Mouse (Mus musculus): ENCODE results near the gene Tmem177. TPM values are rescaled to one million over a fixed set of nuclear protein-coding genes. Genes with fewer than 3 reads are reported as not detected.
A peak's percentile ranks its signal among the peaks of the same experiment; 100 is the strongest.

Gene Tmem177
- 6.7 and 7.6 TPM in 2 replicates for polyA plus RNA-seq (2015; fragmentation: Nextera tagmentation; extraction: Ambion mirVana)

DNA sequence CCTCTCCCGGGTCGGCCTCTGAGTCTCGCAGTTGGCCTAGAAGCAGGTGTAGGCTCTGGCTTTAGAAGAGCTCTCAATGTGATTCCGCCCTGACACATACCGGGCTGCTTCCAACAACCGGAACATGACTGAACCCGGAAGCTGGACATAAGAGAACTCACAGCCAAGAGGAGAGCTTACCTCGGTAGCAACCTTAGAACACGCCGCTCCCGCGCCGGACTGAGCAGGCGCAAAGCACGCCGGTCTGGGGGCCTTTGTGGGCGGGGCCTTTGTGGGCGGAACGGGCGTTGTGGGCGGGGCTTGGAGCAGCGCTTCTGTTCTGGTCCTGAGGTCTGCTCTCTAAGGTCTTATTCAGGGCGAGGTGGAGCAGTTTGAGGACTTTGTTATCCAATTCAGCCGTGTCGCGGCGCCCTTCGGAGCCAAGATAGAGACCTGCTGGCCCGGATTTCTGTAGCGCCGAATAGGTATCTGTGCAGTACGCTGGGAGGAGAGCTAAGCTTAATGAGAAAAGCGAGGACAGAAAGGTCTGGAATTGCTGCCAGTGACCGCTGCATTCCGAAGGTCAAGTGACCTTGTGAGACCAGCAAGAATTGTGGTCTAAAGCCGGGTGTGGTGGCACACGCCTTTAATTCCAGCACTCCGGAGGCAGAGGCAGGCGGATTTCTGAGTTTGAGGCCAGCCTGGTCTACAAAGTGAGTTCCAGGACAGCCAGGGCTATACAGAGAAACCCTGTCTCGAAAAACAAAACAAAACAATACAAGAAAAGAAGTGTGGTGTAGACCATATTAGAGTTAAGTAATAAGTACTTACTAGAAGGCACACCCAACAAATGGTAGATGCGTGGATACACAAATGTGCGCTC lies at the start of gene Tmem177:
Gene Tmem177 (minus strand): TSS at position 256 of the 862 bp plus-strand sequence.
- Histone ChIP-seq H3K27me3 (ENCODE audit: control insufficient read depth, insufficient read depth, low read depth, low read length) (no peaks in the 10 kb centered on the region), H3K4me3 (ENCODE audit: low read length) (peak within 1 kb of the TSS; percentile 57), H3K4me1 (replicated peaks; ENCODE audit: control insufficient read depth, insufficient read depth, low read length) (peaks cover 10% of the 10 kb centered on the region), H3K36me3 (ENCODE audit: control insufficient read depth, insufficient read depth, low read length) (peaks cover 4% of the 10 kb centered on the region; the same call in 1 of the 2 replicates), H3K9ac (ENCODE audit: low read length) (peak within 1 kb of the TSS; percentile 65), H3K27ac (ENCODE audit: low read length) (peak within 1 kb of the TSS; percentile 42; the same call in 1 of the 2 replicates), H3K4me2 (ENCODE audit: low read depth, low read length) (peak within 1 kb of the TSS; percentile 74), H3K9me3 (ENCODE audit: control insufficient read depth, low read length) (no peaks in the 10 kb centered on the region)
- 11% methylated on average over 42 of the region's 42 CpGs for WGBS
- ATAC-seq (ENCODE audit: low read depth): peak; percentile 95

GRCm38 (mm10) chr1:119959920-119960319 lies 46.9 kb upstream of the Tmem177 start:
- ATAC-seq (ENCODE audit: low read depth): no peak
- Histone ChIP-seq H3K27ac (ENCODE audit: low read length) (no peak overlapping the region), H3K4me3 (ENCODE audit: low read length) (no peak overlapping the region), H3K27me3 (ENCODE audit: control insufficient read depth, insufficient read depth, low read depth, low read length) (no peaks in the 10 kb centered on the region), H3K4me2 (ENCODE audit: low read depth, low read length) (no peak overlapping the region), H3K9ac (ENCODE audit: low read length) (no peak overlapping the region), H3K36me3 (ENCODE audit: control insufficient read depth, insufficient read depth, low read length) (no peaks in the 10 kb centered on the region), H3K9me3 (ENCODE audit: control insufficient read depth, low read length) (no peaks in the 10 kb centered on the region), H3K4me1 (replicated peaks; ENCODE audit: control insufficient read depth, insufficient read depth, low read length) (no peaks in the 10 kb centered on the region)
- 37% methylated on average over 7 of the region's 7 CpGs for WGBS

DNA sequence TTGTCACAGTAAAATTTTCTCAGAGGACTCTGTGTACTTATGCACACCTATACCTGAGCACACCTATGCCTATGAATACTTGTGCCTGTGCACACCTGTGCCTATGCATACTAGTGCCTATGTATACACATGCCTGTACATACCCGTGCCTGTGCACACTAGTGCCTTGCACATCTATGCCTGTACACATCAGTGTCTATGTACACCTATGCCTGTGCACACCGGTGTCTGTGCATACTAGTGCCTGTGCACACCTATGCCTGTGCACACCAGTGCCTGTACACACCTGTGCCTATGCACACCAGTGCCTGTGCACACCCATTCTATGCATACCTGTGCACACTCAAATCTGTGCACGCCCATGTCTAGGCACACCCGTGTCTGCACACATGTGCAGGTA lies 46.5 kb upstream of the Tmem177 start:
- WGBS: 90% methylated on average over 4 of the region's 4 CpGs
- no peaks in the 10 kb centered on the region for H3K9me3 ChIP-seq (ENCODE audit: control insufficient read depth, low read length)
- no peaks in the 10 kb centered on the region for H3K36me3 ChIP-seq (ENCODE audit: control insufficient read depth, insufficient read depth, low read length)
- H3K4me3 ChIP-seq (ENCODE audit: low read length): no peak overlapping the region
- peak; percentile 37; the same call in 1 of the 2 replicates for ATAC-seq (ENCODE audit: low read depth)
- no peak overlapping the region for H3K4me2 ChIP-seq (ENCODE audit: low read depth, low read length)
- H3K9ac ChIP-seq (ENCODE audit: low read length): no peak overlapping the region
- H3K27me3 ChIP-seq (ENCODE audit: control insufficient read depth, insufficient read depth, low read depth, low read length): no peaks in the 10 kb centered on the region
- H3K4me1 ChIP-seq (replicated peaks; ENCODE audit: control insufficient read depth, insufficient read depth, low read length): no peaks in the 10 kb centered on the region
- no peak overlapping the region for H3K27ac ChIP-seq (ENCODE audit: low read length)

- Histone ChIP-seq H3K9me3 (ENCODE audit: control insufficient read depth, low read length) (no peaks in the 10 kb centered on the region), H3K4me1 (replicated peaks; ENCODE audit: control insufficient read depth, insufficient read depth, low read length) (no peaks in the 10 kb centered on the region), H3K9ac (ENCODE audit: low read length) (no peak overlapping the region), H3K36me3 (ENCODE audit: control insufficient read depth, insufficient read depth, low read length) (no peaks in the 10 kb centered on the region), H3K27ac (ENCODE audit: low read length) (no peak overlapping the region), H3K4me3 (ENCODE audit: low read length) (no peak overlapping the region), H3K4me2 (ENCODE audit: low read depth, low read length) (no peak overlapping the region), H3K27me3 (ENCODE audit: control insufficient read depth, insufficient read depth, low read depth, low read length) (no peaks in the 10 kb centered on the region)
- WGBS: 27% methylated on average over 9 of the region's 9 CpGs
- no peak for ATAC-seq (ENCODE audit: low read depth)
Observed at GRCm38 (mm10) chr1:119957716-119958222, 44.8 kb upstream of the Tmem177 start.

- 76% methylated on average over 2 of the region's 2 CpGs for WGBS
- H3K4me3 ChIP-seq (ENCODE audit: low read length): no peak overlapping the region
- H3K4me1 ChIP-seq (replicated peaks; ENCODE audit: control insufficient read depth, insufficient read depth, low read length): no peaks in the 10 kb centered on the region
Observed at GRCm38 (mm10) chr1:119954680-119955079, 41.7 kb upstream of the Tmem177 start.

DNA sequence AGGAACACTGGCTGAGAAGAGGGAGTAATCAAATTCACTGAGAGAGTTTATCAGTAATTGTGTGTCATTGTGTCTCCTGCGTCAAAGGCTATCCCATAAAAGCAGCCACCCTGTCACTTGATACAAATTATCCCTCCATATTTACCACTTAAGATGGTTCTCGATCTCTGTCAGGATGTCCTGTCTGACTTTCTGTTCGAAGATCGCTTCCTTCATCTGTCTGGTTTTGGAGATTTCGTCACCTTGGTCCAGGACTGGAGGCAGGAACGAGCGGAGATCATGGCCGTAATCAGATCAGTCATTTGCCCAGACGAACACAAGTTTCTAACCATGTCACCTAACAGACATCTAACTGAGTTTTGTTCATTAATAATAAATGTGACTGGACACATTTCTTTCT lies 40.4 kb upstream of the Tmem177 start:
- Histone ChIP-seq H3K4me2 (ENCODE audit: low read depth, low read length) (no peak overlapping the region), H3K9me3 (ENCODE audit: control insufficient read depth, low read length) (no peaks in the 10 kb centered on the region), H3K27ac (ENCODE audit: low read length) (no peak overlapping the region), H3K27me3 (ENCODE audit: control insufficient read depth, insufficient read depth, low read depth, low read length) (no peaks in the 10 kb centered on the region), H3K36me3 (ENCODE audit: control insufficient read depth, insufficient read depth, low read length) (no peaks in the 10 kb centered on the region), H3K9ac (ENCODE audit: low read length) (no peak overlapping the region), H3K4me1 (replicated peaks; ENCODE audit: control insufficient read depth, insufficient read depth, low read length) (no peaks in the 10 kb centered on the region), H3K4me3 (ENCODE audit: low read length) (no peak overlapping the region)
- ATAC-seq (ENCODE audit: low read depth): no peak
- 72% methylated on average over 9 of the region's 9 CpGs for WGBS

More at GRCm38 (mm10) chr1:119954680-119955079, 41.7 kb upstream of the Tmem177 start:
- Histone ChIP-seq H3K9ac (ENCODE audit: low read length) (no peak overlapping the region), H3K27ac (ENCODE audit: low read length) (no peak overlapping the region), H3K36me3 (ENCODE audit: control insufficient read depth, insufficient read depth, low read length) (no peaks in the 10 kb centered on the region), H3K27me3 (ENCODE audit: control insufficient read depth, insufficient read depth, low read depth, low read length) (no peaks in the 10 kb centered on the region), H3K4me2 (ENCODE audit: low read depth, low read length) (no peak overlapping the region), H3K9me3 (ENCODE audit: control insufficient read depth, low read length) (no peaks in the 10 kb centered on the region)
- ATAC-seq (ENCODE audit: low read depth): no peak

DNA sequence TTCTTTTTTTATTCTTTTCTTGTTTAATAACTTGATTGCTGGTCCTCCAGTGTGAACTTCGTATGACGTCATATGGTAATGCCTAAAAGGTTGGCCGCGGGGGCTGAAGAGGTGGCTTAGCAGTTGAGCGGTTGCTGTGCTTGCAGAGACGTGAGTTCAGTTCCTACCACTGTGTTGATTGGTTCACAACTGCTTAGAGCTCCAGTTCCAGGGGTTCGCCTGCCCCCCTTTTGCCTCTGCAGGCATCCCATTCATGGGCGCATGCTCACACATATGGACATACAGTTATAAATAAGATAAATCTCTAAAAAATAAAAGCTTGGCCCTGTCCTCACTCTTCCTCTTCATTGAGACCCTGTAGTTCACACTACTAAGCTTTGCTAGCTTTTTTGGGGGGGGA lies 37.1 kb upstream of the Tmem177 start:
- H3K27ac ChIP-seq (ENCODE audit: low read length): no peak overlapping the region
- no peak overlapping the region for H3K4me2 ChIP-seq (ENCODE audit: low read depth, low read length)
- no peaks in the 10 kb centered on the region for H3K27me3 ChIP-seq (ENCODE audit: control insufficient read depth, insufficient read depth, low read depth, low read length)
- no peaks in the 10 kb centered on the region for H3K36me3 ChIP-seq (ENCODE audit: control insufficient read depth, insufficient read depth, low read length)
- WGBS: 89% methylated on average over 8 of the region's 8 CpGs
- no peaks in the 10 kb centered on the region for H3K9me3 ChIP-seq (ENCODE audit: control insufficient read depth, low read length)
- H3K9ac ChIP-seq (ENCODE audit: low read length): no peak overlapping the region
- no peaks in the 10 kb centered on the region for H3K4me1 ChIP-seq (replicated peaks; ENCODE audit: control insufficient read depth, insufficient read depth, low read length)
- no peak overlapping the region for H3K4me3 ChIP-seq (ENCODE audit: low read length)
- ATAC-seq (ENCODE audit: low read depth): no peak

DNA sequence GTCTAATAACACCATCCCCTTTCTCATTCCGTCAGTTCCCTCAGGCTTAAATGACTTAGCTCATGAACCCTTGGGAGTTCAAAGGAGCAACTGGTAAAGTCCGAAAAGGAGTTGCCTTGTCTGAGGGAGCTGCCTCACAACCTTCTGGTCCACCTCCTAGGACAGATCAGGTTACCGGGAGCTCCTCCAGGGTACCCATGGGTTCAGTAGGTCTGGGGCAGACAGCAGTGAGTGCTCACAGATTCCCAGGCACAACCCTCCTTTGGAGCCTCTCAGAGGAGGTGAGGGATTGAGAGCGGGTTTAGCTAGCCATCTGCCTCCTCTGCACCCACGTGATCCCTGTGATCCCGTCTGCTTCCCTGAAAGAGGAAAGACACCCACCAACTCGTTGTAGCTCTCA lies 23.9 kb upstream of the Tmem177 start:
- Histone ChIP-seq H3K4me1 (replicated peaks; ENCODE audit: control insufficient read depth, insufficient read depth, low read length) (no peaks in the 10 kb centered on the region), H3K9ac (ENCODE audit: low read length) (no peak overlapping the region), H3K27ac (ENCODE audit: low read length) (no peak overlapping the region), H3K36me3 (ENCODE audit: control insufficient read depth, insufficient read depth, low read length) (no peaks in the 10 kb centered on the region), H3K9me3 (ENCODE audit: control insufficient read depth, low read length) (no peaks in the 10 kb centered on the region), H3K27me3 (ENCODE audit: control insufficient read depth, insufficient read depth, low read depth, low read length) (no peaks in the 10 kb centered on the region), H3K4me3 (ENCODE audit: low read length) (no peak overlapping the region), H3K4me2 (ENCODE audit: low read depth, low read length) (no peak overlapping the region)
- WGBS: 26% methylated on average over 7 of the region's 7 CpGs
- ATAC-seq (ENCODE audit: low read depth): no peak

DNA sequence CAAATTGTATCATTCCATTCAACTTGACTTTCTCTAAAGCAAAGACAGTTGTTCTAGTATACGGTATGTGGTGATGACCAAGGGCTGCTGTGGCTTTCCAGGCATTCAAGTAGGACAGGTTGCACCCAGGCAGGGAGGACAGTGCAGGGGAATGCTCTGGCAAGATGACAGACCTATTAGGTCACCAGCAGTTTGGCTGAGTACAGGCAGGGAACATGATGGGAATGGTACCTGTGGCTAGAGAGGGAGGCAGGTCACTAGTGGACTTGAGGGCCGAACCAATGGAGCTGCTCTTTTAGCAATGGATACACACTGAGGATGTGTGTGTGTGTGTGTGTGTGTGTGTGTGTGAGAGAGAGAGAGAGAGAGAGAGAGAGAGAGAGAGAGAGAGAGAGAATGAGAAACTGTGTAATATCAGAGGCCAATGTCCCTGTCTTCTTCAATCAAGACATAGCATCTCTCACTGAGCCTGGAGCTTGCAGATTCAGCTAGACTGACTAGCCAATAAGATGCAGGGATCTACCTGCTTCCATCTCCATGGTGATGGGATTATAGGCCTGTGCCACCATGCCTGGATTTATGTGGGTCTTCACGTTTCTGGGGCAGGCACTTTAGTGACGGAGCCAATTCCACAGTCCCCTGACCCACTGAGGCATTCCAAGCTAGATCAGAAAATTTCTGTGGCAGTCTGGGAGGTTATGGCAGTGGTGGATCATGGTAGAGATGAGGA lies 18.6 kb upstream of the Tmem177 start:
- ATAC-seq (ENCODE audit: low read depth): no peak
- no peak overlapping the region for H3K4me3 ChIP-seq (ENCODE audit: low read length)
- no peaks in the 10 kb centered on the region for H3K27me3 ChIP-seq (ENCODE audit: control insufficient read depth, insufficient read depth, low read depth, low read length)
- no peak overlapping the region for H3K4me2 ChIP-seq (ENCODE audit: low read depth, low read length)
- no peaks in the 10 kb centered on the region for H3K4me1 ChIP-seq (replicated peaks; ENCODE audit: control insufficient read depth, insufficient read depth, low read length)
- H3K36me3 ChIP-seq (ENCODE audit: control insufficient read depth, insufficient read depth, low read length): no peaks in the 10 kb centered on the region
- no peaks in the 10 kb centered on the region for H3K9me3 ChIP-seq (ENCODE audit: control insufficient read depth, low read length)
- 75% methylated on average over 4 of the region's 4 CpGs for WGBS
- H3K9ac ChIP-seq (ENCODE audit: low read length): no peak overlapping the region
- no peak overlapping the region for H3K27ac ChIP-seq (ENCODE audit: low read length)

Measured in lung, embryonic 16.5 days (tissue).